ENCODE assay signal across 24 mouse cellular contexts in genomic region chr16:39058869-39059268, GRCm38 (mm10).
DNase-seq lines count a peak whose midpoint lies in the region; ATAC-seq and TF ChIP-seq lines count a peak whose summit lies in the region.
"Had no signal": no experiment of that assay in that cellular context is flagged by ENCODE, and none has a peak within 500 bp of the region (broad histone marks: within the 10 kb centered on the region; RNA-seq: fewer than 3 reads in every experiment).

No protein-coding gene starts in this region.

- TF ChIP-seq EP300 in stomach, postnatal 0 days (optimal IDR thresholded peaks at IDR 0.05) = no peak

- DNase-seq in heart, adult 11 months = peak; percentile 66
- no peak for DNase-seq in heart, postnatal 14 days
- DNase-seq in R1 (ENCODE audit: low read depth, low spot score) = peak; percentile 56
- DNase-seq in stomach, postnatal 0 days (ENCODE audit: low spot score) = no peak
- DNase-seq: adrenal gland, adult 2 months; adrenal gland, postnatal 10 days; adrenal gland, postnatal 25 days; cerebellum, adult 11 months; cerebellum, adult 18-20 months; cerebellum, adult 8-10 months; cerebellum, adult 9-11 months; cerebellum, postnatal 14 days; cerebellum, postnatal 36 days; embryo, embryonic 11 days had no signal

- H3K9ac ChIP-seq in stomach, postnatal 0 days (ENCODE audit: low read length) = no peak overlapping the region
- H3K9ac ChIP-seq: embryonic facial prominence, embryonic 13.5 days; embryonic facial prominence, embryonic 15.5 days; forebrain, embryonic 12.5 days had no signal

- H3K27ac ChIP-seq in stomach, postnatal 0 days (replicated peaks) = no peak overlapping the region
- H3K27ac ChIP-seq: embryonic facial prominence, embryonic 13.5 days; embryonic facial prominence, embryonic 15.5 days; forebrain, embryonic 10.5 days; forebrain, embryonic 12.5 days had no signal

- ATAC-seq in stomach, postnatal 0 days (ENCODE audit: low FRiP score, low TSS enrichment) = no peak
- no peak for ATAC-seq in CD4-positive, CD25-positive, alpha-beta regulatory T cell, adult 4 months
- ATAC-seq: forebrain, embryonic 14.5 days; forebrain, embryonic 16.5 days had no signal

- no peaks in the 10 kb centered on the region for H3K4me1 ChIP-seq in stomach, postnatal 0 days (replicated peaks; ENCODE audit: control insufficient read depth, insufficient read depth)
- H3K4me1 ChIP-seq: embryonic facial prominence, embryonic 15.5 days; forebrain, embryonic 10.5 days; forebrain, embryonic 12.5 days had no signal

- WGBS in stomach, postnatal 0 days = 93% methylated on average over 2 of the region's 2 CpGs

- TF ChIP-seq CTCF in stomach, postnatal 0 days (IDR thresholded peaks at IDR 0.05; ENCODE audit: low read depth) = no peak

- H3K9me3 ChIP-seq in stomach, postnatal 0 days (ENCODE audit: control insufficient read depth, low read length) = no peaks in the 10 kb centered on the region
- H3K9me3 ChIP-seq: embryonic facial prominence, embryonic 13.5 days; embryonic facial prominence, embryonic 15.5 days; forebrain, embryonic 10.5 days; forebrain, embryonic 12.5 days had no signal

- H3K4me2 ChIP-seq in stomach, postnatal 0 days (replicated peaks; ENCODE audit: low read depth) = no peak overlapping the region
- H3K4me2 ChIP-seq: embryonic facial prominence, embryonic 13.5 days; embryonic facial prominence, embryonic 15.5 days; forebrain, embryonic 12.5 days had no signal

- no peaks in the 10 kb centered on the region for H3K36me3 ChIP-seq in stomach, postnatal 0 days (ENCODE audit: control insufficient read depth, insufficient read depth, low read length)
- H3K36me3 ChIP-seq: embryonic facial prominence, embryonic 13.5 days; embryonic facial prominence, embryonic 15.5 days; forebrain, embryonic 10.5 days; forebrain, embryonic 12.5 days; G1E had no signal

- H3K27me3 ChIP-seq in stomach, postnatal 0 days (ENCODE audit: control insufficient read depth, insufficient read depth, low read length) = no peaks in the 10 kb centered on the region
- H3K27me3 ChIP-seq: CH12.LX; embryonic facial prominence, embryonic 15.5 days had no signal

- H3K4me3 ChIP-seq in stomach, postnatal 0 days (ENCODE audit: low read depth, low read length) = no peak overlapping the region
- H3K4me3 ChIP-seq: embryonic facial prominence, embryonic 13.5 days; embryonic facial prominence, embryonic 15.5 days; erythroblast, embryonic 14.5 days; forebrain, embryonic 10.5 days; forebrain, embryonic 12.5 days had no signal

- intact Hi-C loops in heart, postnatal 14 days (cut with DNase I) = no loop called here

Comparison
In these comparisons a context has a peak if more than half of its experiments do, and no peak if none do; other contexts are left out.
1. DNase-seq: peak in heart, adult 11 months (single experiment) and R1 (single experiment); none in heart, postnatal 14 days (0 of 2) and stomach, postnatal 0 days (single experiment).